20 mouse cellular contexts compared by ENCODE assay signal in genomic region chr5:151270815-151271214, GRCm38 (mm10). TPM values are rescaled to one million over a fixed set of nuclear protein-coding genes. Genes with fewer than 3 reads are reported as not detected.
"Had no signal": no experiment of that assay in that cellular context is flagged by ENCODE, and none has a peak within 500 bp of the region (broad histone marks: within the 10 kb centered on the region; RNA-seq: fewer than 3 reads in every experiment).

No protein-coding gene starts in this region.

- H3K9me3 ChIP-seq: lung, embryonic 15.5 days; midbrain, embryonic 13.5 days; midbrain, embryonic 15.5 days; neural tube, embryonic 12.5 days; stomach, embryonic 15.5 days had no signal

- H3K4me3 ChIP-seq: lung, embryonic 15.5 days; midbrain, embryonic 13.5 days; midbrain, embryonic 15.5 days; neural tube, embryonic 12.5 days; stomach, embryonic 15.5 days had no signal

- ATAC-seq: lung, postnatal 0 days; midbrain, embryonic 13.5 days; midbrain, embryonic 15.5 days had no signal

- H3K27me3 ChIP-seq: lung, embryonic 15.5 days; midbrain, embryonic 13.5 days; midbrain, embryonic 15.5 days; neural tube, embryonic 12.5 days; stomach, embryonic 15.5 days had no signal

- H3K4me1 ChIP-seq: lung, embryonic 15.5 days; midbrain, embryonic 13.5 days; midbrain, embryonic 15.5 days; neural tube, embryonic 12.5 days; stomach, embryonic 15.5 days had no signal

- H3K9ac ChIP-seq: lung, embryonic 15.5 days; midbrain, embryonic 13.5 days; midbrain, embryonic 15.5 days; neural tube, embryonic 12.5 days; stomach, embryonic 15.5 days had no signal

- H3K36me3 ChIP-seq: lung, embryonic 15.5 days; midbrain, embryonic 13.5 days; midbrain, embryonic 15.5 days; neural tube, embryonic 12.5 days; stomach, embryonic 15.5 days had no signal

- H3K27ac ChIP-seq: lung, embryonic 15.5 days; macrophage; midbrain, embryonic 13.5 days; midbrain, embryonic 15.5 days; neural tube, embryonic 12.5 days; stomach, embryonic 15.5 days; stomach, postnatal 0 days had no signal

- H3K4me2 ChIP-seq: lung, embryonic 15.5 days; midbrain, embryonic 11.5 days; midbrain, embryonic 13.5 days; midbrain, embryonic 15.5 days; neural tube, embryonic 12.5 days; stomach, embryonic 15.5 days had no signal

- DNase-seq: lung, adult 2 months; lung, postnatal 14 days; lung, postnatal 36 days; right cerebral cortex, postnatal 14 days; thymus, adult 2 months; thymus, postnatal 25 days; thymus, postnatal 4 days had no signal

RNA-seq across cellular contexts. Expression of gene Stard13, which starts 37.2 kb away (rescaled TPM):
- total RNA-seq: megakaryocyte progenitor cell, adult 5-6 weeks; megakaryocyte-erythroid progenitor cell, adult 5-6 weeks; monocyte, adult 5-6 weeks; neutrophil, adult 5-6 weeks had no signal
